Mouse (Mus musculus): ENCODE data around the gene 1700003H04Rik.

1700003H04Rik gene

DNA sequence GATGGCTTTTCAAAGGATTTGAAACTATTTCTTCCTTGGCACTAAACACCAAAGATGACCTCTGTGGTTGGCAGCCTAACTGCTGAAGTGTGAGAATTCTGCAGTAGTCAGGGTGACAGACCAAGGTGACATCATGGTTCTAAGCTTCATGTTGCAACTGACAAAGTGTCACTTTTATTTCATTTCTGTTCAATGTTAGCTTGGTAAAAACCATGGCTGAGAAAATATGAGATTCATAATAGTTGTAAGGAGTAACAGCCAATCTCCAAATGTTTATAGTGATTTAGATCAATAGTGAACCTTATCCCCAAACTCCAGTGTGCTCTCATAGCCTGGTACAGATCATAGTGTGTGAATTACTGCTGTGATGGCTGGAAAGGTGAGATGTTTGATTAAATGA, at the start of gene 1700003H04Rik:
1700003H04Rik (minus strand) TSS at position 101 of the 400 bp plus-strand sequence.
- no peak for DNase-seq (ENCODE audit: low read depth, low spot score)

DNA sequence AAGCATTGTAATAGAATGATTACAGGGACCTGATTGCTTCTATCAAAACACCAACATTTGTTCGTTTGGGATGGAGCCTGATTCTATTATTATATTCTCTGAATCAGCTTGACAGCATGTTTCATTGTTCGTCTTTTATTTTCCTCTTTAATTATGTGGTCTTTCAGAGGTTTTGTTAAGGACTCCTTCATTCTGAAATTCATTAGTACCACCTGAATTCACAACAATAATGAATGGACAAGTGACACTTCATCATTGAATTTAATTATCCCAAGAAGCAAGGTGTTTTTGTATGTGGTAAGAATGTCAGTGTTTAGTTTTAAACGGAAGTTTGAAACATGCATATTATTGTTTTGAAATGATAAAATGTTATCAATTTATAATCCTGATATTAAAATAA, 42.1 kb upstream of the 1700003H04Rik start:
- DNase-seq (ENCODE audit: low read depth, low spot score), result no peak

DNA sequence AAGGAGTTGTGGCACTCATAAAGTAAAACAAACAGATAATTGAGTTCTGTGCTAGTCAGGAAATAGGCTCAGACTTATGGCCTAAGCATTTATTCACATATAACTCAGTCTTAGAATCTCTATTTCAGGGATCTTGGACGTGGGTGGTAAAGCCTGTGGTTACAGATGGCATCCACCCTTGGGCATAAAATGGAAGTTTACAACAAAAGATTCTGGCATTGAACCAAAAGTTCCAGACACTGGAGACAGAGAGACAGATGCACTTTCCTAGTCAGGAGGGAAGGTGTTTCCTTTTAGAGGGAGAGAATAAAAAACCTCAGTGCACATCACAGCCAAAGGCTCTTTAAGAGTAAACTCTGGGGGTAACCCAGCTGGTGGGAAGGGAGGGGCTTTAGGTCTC, 32.4 kb upstream of the 1700003H04Rik start:
- DNase-seq (ENCODE audit: low read depth, low spot score), result no peak

DNA sequence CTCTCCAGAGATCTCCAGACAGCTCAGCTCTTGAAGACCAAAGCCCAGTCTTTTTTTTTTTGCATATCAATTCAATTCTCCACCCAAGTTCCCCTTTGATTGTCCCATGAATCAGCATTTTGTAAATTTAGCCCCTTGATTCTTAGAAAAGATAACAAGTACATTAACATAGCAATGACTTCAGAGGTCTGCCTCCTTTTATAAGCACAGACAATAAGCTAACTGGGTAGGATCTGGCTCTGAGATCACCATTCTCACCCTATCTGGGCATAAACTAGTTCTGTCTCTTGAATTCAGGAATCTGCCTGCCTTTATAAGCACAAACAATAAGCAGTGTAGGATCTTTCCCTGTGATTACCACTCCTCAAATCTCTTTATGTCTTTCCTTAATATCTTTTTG, 29.1 kb upstream of the 1700003H04Rik start:
- DNase-seq (ENCODE audit: low read depth, low spot score), result no peak

DNA sequence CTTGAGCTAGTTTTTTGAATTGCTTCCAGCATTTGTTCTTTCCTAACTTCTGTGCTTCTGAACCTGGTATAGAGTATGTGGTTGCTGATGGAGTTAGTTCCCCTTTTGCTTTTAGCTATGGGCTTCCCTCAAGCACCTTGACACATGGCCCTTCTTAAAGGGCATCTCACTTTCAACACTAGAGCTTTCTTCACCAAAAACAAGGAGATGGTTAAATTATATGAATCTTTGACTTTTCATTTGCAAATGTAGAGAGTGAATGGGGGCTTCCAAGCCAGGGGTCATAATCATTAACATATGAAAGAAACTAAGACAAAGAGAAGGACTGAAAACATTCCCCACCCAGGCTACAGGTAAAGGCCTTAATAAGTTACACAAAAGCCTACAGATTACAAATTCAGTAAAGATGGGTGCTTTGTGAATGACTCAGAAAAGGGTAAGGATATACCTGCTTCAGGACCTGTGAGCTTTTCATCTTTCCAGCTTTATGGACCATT, 25.2 kb upstream of the 1700003H04Rik start:
- DNase-seq (ENCODE audit: low read depth, low spot score), result no peak

DNA sequence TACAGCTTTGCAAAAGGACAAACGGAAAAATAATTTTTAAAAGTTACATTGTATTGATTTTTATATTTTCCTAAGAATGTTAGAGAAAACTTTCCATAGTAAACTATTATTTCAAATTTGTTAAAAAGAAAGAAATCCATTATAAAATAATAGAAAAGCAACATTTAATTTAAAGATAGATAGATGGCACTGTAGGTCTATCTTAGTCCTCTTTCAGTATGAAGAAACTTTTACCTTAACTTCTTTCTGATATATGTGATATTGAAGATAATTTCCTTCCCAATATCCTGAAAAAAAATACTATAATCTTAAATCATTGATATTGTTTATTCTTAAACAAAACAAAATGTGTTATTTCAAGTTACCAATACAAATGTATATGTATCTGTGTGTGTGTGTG, 24.6 kb upstream of the 1700003H04Rik start:
- DNase-seq (ENCODE audit: low read depth, low spot score), result no peak

DNA sequence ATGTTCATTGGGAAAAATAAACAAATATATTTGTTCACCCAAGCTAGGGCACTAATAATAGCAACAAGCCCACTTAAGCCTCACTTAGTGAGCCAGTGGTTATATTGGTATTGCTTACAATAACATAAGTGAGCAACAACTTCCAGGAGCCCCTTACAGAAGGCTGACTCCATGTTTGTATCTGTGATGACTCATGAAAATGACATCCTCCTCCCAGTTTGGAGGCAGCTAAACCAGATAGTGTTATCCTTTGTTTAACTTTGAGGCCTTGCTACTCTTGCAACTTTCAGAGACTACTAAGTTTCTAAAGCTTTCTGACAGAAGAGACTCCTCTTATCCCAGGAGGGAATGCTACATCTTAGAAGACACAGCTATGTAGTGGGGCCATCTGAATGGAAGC, 16.9 kb upstream of the 1700003H04Rik start:
- DNase-seq (ENCODE audit: low read depth, low spot score), result no peak

DNA sequence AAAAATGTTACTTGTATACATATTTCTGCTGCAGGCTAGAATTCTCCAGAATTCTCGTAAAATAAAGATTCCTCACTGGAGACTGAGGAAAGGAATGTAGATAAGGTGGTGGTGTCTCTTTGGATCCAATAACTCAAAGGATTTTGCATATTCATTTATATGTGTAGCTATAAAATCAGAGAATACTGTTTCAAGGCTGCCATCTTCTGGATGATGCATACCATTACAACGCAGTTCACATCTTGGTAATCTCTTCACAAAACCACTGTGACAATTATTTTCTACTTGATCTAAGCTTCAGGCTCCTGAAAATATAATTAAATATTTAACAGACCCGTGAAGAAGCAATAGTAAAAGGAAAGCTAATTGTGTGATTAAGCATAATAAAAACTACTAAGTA, 6.6 kb upstream of the 1700003H04Rik start:
- DNase-seq (ENCODE audit: low read depth, low spot score), result no peak

DNA sequence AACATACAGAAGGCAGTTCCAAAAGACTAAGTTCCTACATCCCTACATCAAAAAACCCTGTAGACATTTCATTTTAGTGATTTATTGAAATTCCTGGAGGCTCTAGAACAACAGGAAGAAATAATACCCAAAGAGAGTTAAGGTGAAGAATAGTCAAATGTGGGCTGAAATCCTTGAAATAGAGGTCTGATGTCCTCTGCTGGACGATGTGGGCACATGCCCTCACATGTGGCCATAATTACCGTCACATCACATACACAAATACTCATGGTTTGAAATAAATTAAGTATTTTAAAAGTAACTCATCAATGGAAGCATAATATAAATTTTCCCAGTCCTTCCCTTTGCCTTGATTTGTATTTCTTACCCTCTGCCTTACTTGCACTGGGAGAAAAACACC, 4.9 kb upstream of the 1700003H04Rik start:
- no peak for DNase-seq (ENCODE audit: low read depth, low spot score)

DNA sequence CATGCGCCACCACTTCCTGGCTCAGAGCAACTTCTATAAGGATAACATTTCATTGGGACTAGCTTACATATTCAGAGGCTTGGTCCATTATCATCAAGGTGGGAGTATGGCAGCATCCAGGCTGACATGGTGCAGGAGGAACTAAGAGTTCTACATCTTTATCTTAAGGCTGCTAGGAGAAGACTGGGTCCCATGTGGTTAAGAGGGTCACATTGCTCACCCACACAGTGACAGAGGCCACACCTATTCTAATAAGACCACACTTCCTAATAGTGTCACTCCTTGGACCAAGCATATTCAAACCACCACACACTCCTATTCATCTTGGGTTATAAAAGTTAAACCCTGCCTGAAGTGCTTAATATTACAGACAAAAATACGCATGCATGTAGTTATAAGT, 23.6 kb downstream of the 1700003H04Rik start:
- no peak for DNase-seq (ENCODE audit: low read depth, low spot score)

DNA sequence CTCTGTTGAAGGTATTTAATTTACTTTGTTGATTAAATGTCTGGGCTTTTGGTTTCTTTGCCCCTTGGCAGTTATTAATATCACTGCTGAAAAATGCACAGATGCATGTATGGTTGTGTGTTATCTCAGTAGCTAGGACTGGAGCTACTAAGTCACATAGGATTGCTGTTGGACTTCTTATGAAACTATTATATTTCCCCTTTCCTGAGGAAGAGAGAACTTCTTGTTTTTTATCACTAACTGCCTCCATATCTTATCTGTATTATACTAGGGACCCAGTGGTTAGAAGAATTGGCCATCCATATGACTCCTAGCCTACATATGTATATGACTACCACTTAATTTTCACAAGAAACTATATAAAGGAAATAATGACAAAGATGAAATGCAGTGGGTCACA, 24.9 kb downstream of the 1700003H04Rik start:
- DNase-seq (ENCODE audit: low read depth, low spot score), result no peak

DNA sequence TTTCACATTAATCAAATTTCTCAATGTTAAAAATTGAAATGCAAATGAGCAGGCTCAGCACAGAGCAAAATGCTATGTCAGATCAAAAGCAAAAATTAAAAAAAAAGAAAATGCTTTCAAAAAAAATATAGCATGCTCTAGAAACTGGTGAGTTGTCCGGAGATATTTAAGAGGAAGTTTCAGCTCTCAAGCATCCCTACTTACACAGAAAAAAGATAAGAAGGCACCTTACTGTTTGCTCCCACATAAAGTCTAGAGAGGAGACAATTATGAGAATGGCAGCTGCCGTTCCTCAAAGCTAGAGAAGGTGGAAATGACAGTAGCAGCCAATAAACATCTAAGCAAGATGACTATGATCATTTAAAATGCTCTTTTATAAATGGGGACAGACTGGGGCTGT, 25.8 kb downstream of the 1700003H04Rik start:
- DNase-seq (ENCODE audit: low read depth, low spot score), result no peak

DNA sequence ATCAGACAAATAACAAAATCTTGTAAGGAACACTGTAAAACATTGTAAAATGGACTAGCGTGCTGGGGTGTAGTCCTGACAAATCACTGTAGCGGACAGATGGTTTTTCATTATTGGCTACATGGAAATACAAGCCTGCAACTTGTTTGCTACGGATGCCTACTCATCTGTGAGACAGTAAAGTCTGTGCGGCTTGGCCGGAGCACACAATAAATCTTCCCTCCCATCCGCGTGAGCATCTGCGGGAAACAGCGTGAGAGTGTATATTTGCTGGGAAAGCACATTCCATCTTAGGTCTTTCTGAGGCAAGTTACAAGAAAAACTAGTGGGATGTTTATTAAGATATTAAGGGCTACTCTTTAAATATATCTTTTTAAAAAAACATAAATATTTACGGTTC, 32.0 kb downstream of the 1700003H04Rik start:
- DNase-seq (ENCODE audit: low read depth, low spot score), result no peak

DNA sequence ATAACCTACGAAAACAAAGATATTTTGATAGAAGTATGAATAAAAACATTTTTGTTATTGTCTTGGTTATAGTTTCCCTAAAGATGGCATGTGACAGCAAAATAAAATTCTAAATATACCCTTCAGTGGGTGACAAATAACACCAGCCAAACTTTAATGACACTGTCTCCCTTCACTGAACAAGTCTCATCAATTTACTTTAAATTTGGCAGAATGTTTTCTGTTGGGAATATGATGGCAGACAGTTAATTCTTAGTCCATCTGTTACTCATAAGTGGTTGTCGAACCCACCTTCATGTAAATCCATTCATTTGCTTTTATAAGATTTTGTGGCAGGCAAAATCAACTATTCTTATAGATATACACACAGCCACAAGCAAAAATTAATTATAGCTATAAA, 42.6 kb downstream of the 1700003H04Rik start:
- DNase-seq (ENCODE audit: low read depth, low spot score), result no peak

DNA sequence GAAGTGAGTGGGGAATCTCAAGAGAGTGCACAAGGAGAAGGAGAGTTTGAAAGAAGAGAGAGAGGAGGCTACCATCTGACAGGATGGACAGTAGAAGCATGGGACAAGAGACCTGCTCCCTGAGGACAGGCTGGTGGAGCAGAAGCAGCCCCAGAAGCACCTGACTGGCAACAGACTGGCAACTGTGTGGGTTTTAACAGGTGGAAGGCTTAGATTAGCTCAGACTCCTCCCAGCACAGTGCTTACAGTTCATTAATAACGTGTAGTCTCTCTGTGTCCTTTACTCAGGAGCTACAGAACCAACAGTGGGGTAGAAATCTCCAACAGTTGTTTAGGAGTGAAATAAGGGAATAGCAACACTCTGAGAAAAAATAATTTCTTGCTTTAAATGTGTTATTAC, 44.3 kb downstream of the 1700003H04Rik start:
- no peak for DNase-seq (ENCODE audit: low read depth, low spot score)

DNA sequence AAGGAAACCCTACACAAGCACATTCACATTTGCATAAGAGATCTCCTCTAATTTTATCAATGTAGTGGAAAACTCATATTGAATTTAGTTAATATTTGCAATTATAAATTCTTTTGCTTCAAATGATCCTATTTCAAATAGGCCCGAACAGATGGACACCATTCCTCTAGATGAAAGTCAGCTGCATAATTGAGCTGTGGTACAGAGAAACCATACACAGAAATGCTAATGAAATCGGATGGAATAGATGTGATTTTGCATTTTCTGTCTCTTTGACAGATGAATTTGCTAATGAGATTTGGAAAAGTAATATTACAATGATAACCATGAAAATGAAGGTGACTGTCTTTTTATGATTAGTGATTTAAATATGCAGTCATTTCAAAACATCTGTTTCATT, 62.1 kb downstream of the 1700003H04Rik start:
- no peak for DNase-seq (ENCODE audit: low read depth, low spot score)

Data from retina, adult 2 months (tissue).